Mouse (Mus musculus) left cerebral cortex, adult 2 months (tissue): ENCODE data around the gene Cpb1. TPM values are rescaled to one million over a fixed set of nuclear protein-coding genes. Genes with fewer than 3 reads are reported as not detected.

Source experiments
- DNase-seq, 2 experiments: peaks; one replicate each; pipeline ENCODE4 v3.0.0; 2021 to 2022; ENCODE audit warnings: low spot score in 2 of 2, mixed read lengths in 1 of 2; ENCODE audit errors: extremely low spot score in 1 of 2
- H3K27ac ChIP-seq: fragments of 200-600 bp; 2 replicates; pipeline ENCODE4 v1.8.1; 2022
- H3K4me3 ChIP-seq: fragments of 200-600 bp; 2 replicates; pipeline ENCODE4 v1.8.1; 2022
- CTCF ChIP-seq: fragments of 200-600 bp; IDR thresholded peaks from 2 replicates; pipeline ENCODE4 v1.8.1; 2022; ENCODE audit warnings: antibody characterized with exemption, mild to moderate bottlenecking, moderate library complexity
- intact Hi-C: fragments of 180-260 bp; cut with DNase I; formaldehyde crosslinking; loops from one replicate; pipeline ENCODE4 v1.15.1; 2025
- microRNA-seq, 2 experiments: library from miRNA; unstranded; fragments of <30 nt; microRNA quantifications; one replicate each; pipeline ENCODE4 v1.2.0; 2021
- total RNA-seq, 2 experiments: library from RNA; stranded (reverse); gene quantifications; 2 replicates each; pipeline ENCODE4 v1.2.3; 2021

The Cpb1 gene
- total RNA-seq, 2 experiments from 2014 or later, result not detected

DNA sequence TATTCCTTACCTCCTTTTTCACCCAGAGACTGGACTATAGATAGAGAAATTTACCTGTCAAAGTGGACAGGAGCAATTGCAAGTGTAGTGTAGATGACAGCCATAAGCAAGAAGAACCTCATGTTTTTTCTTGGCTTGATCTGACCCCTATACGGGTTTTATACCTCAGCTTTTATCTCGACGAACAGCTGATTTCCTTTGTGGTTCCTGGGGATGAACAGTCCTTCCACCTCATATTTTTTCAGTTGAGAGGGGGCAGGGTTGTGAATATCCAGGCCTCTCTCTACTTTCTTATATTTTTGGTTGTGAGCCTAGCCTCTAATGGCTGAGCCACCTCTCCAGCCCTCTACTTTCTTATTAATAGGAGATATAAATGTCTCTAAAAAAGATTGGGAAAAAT is 33.5 kb downstream of the Cpb1 start, which contains the start of gene Cpa3:
TSS of gene Cpa3 (minus strand) at position 132 of the 400 bp plus-strand sequence.
- TF ChIP-seq CTCF, result no peak

DNA sequence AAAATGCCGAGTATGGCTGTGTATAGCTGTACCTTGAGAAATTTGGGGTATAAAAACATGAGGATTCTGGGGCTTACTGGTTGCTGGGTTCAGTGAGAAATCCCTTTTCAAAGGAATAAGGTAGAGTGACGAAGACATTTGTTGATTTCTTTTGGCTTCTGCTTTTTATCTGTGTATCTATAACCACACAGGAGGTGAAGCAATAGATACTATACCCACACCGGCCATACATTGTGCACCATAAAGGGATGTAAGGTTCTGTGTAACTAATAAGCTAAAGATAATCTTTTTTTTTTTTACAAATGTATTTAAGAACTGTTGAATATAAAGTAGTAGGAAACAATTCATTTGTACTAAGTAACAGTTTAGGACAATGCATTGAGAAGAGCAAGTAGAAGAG is 35.8 kb downstream of the Cpb1 start:
- H3K4me3 ChIP-seq, result no peak overlapping the region
- TF ChIP-seq CTCF, result no peak
- H3K27ac ChIP-seq, result no peak overlapping the region
- no peak for DNase-seq
- intact Hi-C loops, result no loop called here

More for the DNA sequence above, 33.5 kb downstream of the Cpb1 start, which contains the start of gene Cpa3:
- no peak for DNase-seq
- intact Hi-C loops, result no loop called here
- no peak within 1 kb of the TSS for H3K27ac ChIP-seq
- H3K4me3 ChIP-seq, result no peak within 1 kb of the TSS

DNA sequence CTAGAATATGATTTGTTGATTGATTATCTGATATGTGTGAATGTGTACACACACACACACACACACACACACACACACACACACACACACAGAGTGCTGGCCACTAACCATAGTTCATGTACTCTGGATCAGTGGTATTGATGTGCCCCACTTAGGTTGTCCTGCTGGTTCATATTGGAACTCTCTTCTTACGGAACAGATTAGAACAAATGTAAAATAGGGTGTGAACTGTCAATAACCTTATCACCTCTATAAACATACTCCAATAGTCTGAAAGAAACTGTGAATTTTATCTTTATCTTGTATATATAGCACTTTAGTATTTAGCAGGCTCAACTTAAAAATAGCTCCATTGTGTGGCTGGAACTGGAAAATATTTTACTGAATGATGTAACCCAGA is 38.6 kb downstream of the Cpb1 start:
- H3K4me3 ChIP-seq, result no peak overlapping the region
- no peak for TF ChIP-seq CTCF
- no peak overlapping the region for H3K27ac ChIP-seq
- DNase-seq, result no peak
- intact Hi-C loops, result no loop called here

DNA sequence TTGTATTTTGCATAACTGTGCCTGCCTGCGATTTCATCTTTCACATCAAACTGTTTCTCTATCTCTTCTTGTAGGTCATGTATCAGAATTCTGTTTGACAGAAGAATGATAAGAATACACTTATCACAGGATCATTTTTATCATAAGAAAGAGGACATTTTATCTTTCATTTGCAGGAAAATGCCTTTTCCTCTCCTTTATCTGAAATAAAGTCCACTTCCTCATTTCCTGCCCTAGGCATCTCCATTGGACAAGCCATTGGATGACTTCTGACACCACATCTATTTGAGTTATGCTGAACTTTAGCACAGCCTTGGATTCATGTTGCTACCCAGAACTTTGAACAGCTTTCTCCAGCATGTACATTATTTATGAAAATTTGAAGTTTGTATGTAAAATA is 46.5 kb downstream of the Cpb1 start:
- H3K4me3 ChIP-seq, result no peak overlapping the region
- H3K27ac ChIP-seq, result no peak overlapping the region
- no peak for TF ChIP-seq CTCF
- intact Hi-C loops, result no loop called here
- DNase-seq, result no peak

DNA sequence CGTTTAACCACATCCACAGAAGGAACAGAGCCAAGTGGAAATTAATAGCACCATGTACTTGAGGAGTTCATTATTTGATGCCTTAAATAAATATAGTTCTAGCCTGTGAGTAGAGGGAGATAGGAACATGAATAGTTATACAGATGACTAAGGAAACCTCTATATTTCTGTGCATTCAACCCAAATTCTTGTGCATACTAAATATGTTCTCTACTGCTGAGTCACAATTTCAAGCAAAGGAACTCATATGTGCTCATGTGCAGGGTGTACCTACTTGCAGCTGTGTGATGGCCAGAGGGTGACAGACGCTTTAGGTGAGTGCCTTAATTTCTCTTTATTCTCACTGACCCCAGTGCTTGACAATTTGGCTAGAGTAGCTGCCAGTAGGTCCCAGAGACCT is 50.1 kb downstream of the Cpb1 start:
- no peak for TF ChIP-seq CTCF
- intact Hi-C loops, result no loop called here
- no peak for DNase-seq
- no peak overlapping the region for H3K27ac ChIP-seq
- H3K4me3 ChIP-seq, result no peak overlapping the region

DNA sequence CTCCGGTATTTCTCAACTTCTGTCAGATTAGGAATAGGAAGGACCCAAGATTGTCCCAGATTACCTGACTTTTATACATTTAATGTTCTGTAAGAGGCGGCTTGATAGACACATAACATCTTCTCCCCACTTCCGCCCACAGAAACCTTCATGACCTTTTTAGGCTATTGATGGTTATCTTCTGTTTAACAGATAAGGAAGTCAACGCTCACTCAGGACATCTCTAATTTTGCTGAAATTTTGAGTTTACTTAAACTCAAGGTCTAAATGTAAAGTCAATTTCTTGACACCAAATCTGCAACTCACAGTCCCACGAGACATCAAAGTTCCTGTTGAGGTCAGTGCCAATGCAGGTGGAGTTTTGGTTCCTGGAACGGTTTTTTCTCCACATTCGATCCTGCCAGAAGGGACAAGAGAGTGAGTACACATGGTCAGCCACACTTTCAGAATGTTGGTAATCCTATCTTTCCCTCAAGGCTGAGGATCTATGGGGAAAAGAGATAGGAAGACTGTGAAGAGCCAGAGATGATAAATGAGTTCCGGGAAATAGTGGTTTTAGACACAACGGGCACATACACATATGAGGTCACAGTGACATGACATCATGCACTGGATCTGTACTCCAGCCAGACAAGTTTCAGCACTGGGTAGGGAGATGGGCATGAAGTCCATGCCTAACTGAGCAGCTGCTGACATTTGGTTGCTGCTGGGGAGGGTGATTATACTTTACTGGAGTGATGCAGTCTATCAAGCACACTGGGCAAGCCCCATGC is 52.4 kb downstream of the Cpb1 start:
- no peak overlapping the region for H3K4me3 ChIP-seq
- intact Hi-C loops, result no loop called here
- TF ChIP-seq CTCF, result no peak
- no peak overlapping the region for H3K27ac ChIP-seq
- no peak for DNase-seq

DNA sequence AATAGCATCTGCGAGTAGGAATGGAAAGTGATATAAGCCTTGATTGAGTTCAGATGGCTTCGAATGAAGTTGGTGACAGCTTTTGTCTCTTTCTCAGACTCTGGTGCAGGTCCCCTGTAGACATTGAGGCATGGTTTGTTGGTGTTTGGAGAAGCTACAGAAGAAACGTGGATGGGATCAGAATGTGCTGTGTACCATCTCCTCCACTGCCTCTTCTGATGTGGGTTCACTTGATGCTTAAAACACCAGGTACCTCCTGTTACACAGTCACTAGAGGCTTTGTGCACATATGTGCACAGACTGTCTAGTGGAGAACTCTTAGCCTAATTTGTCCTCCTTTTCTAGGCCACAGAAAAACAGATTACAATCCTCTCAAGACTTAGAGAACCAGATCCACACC is 53.4 kb downstream of the Cpb1 start:
- Histone ChIP-seq H3K4me3 (no peak overlapping the region), H3K27ac (no peak overlapping the region)
- intact Hi-C loops, result no loop called here
- TF ChIP-seq CTCF, result no peak
- DNase-seq, result no peak

DNA sequence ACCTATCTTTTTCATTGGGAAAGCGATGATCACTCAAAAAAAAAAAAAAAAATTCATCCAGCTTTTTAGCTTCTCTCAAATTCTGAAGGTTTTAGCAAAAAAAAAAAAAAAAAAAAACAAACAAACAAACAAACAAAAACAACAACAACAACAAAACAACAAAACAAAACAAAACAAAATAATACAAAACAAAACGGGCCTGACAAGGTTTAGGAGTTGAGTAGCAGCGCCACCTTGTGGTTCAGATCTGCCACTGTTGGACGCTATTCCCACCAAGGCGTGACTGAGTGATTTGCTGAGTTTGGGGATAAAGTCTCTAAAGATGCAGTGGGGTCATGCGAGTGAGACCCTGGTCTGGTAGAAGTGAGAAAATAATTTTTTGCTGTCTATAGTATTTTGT is 76.7 kb downstream of the Cpb1 start:
- Histone ChIP-seq H3K27ac (no peak overlapping the region), H3K4me3 (no peak overlapping the region)
- peak; percentile 40 to 57 for DNase-seq
- TF ChIP-seq CTCF, result peak; percentile 85
- intact Hi-C loops, result loop anchor here (1.0 to 5.0 kb wide), 2 partner anchors 295 to 677 kb away; no protein-coding TSS in a partner anchor

Small RNAs within 50 kb of the gene (microRNA-seq; reads per million reads assigned to microRNA genes)
- gene Mir7007, result 0 reads per million in 2 experiments

Other genes with a start within 250 kb of the Cpb1 start
- gene Hps3, start 240.4 kb downstream of the Cpb1 start, total RNA-seq, result 10 to 100 TPM; 16.6 to 17.1 TPM
- gene Hltf, start 217.9 kb downstream of the Cpb1 start, total RNA-seq, result 10 to 100 TPM; 23.7 to 24.0 TPM
- 10 to 100 TPM; 28.8 to 29.0 TPM for gene Gyg, start 120.4 kb downstream of the Cpb1 start, total RNA-seq
- not detected for gene Cpa3, start 33.6 kb downstream of the Cpb1 start, total RNA-seq
- gene Agtr1b, start 91.4 kb upstream of the Cpb1 start, total RNA-seq, result under 1 TPM in 1 of 2 experiments, not detected in 1; 0.20 TPM